Mouse (Mus musculus) liver, embryonic 16.5 days (tissue): Measurements from ENCODE around the gene Rhob. TPM values are rescaled to one million over a fixed set of nuclear protein-coding genes. Genes with fewer than 3 reads are reported as not detected.

Experiments
- ATAC-seq: fragments of 200-750 bp; cut with Nextera tagmentation; 2 replicates; pipeline ENCODE4 v1.8.0; 2017; ENCODE audit warnings: low read depth, mild to moderate bottlenecking, moderate number of reproducible peaks, moderate library complexity
- H3K27ac ChIP-seq: fragments of 300-500 bp; sonication (generic); 2 replicates; pipeline ENCODE4 v1.5.1; 2014; ENCODE audit warnings: mild to moderate bottlenecking, low read length
- H3K27me3 ChIP-seq: fragments of 300-500 bp; sonication (generic); 2 replicates; pipeline ENCODE4 v1.6.1; 2014; ENCODE audit warnings: low read depth, low read length, mixed read lengths; ENCODE audit not compliant: control insufficient read depth, insufficient read depth
- H3K36me3 ChIP-seq: fragments of 300-500 bp; sonication (generic); 2 replicates; pipeline ENCODE4 v1.6.1; 2014; ENCODE audit warnings: mild to moderate bottlenecking; ENCODE audit not compliant: control insufficient read depth, insufficient read depth
- H3K4me1 ChIP-seq: fragments of 300-500 bp; sonication (generic); 2 replicates; pipeline ENCODE4 v1.6.1; 2014; ENCODE audit warnings: low read depth, low read length, mixed read lengths; ENCODE audit not compliant: control insufficient read depth
- H3K4me2 ChIP-seq: fragments of 300-500 bp; sonication (generic); 2 replicates; pipeline ENCODE4 v1.6.1; 2014; ENCODE audit warnings: low read depth, low read length, mixed read lengths
- H3K4me3 ChIP-seq: fragments of 300-500 bp; sonication (generic); 2 replicates; pipeline ENCODE4 v1.5.1; 2014; ENCODE audit warnings: low read depth, mild to moderate bottlenecking, low read length
- H3K9ac ChIP-seq: fragments of 300-500 bp; sonication (generic); 2 replicates; pipeline ENCODE4 v1.6.1; 2014; ENCODE audit warnings: low read depth, low read length
- H3K9me3 ChIP-seq: fragments of 300-500 bp; sonication (generic); replicated peaks from 2 replicates; pipeline ENCODE4 v1.6.1; 2016; ENCODE audit warnings: low read length; ENCODE audit not compliant: control insufficient read depth
- WGBS: fragments of 180-500 bp; shearing (Covaris S2); extraction: QIAGEN DNeasy Blood & Tissue Kit; methylation state at CpG from one replicate; pipeline ENCODE4 v1.1.7; 2014; ENCODE audit not compliant: insufficient replicate concordance; 5-methylcytosine and 5-hydroxymethylcytosine counted together
- polyA plus RNA-seq: library from polyadenylated mRNA; unstranded; fragments of >200 nt; fragmentation: Nextera tagmentation; extraction: Ambion mirVana; gene quantifications from 2 replicates; pipeline ENCODE4 v1.2.1, GENCODE M21; 2015

Gene Rhob
- polyA plus RNA-seq = 6.1 and 7.1 TPM in 2 replicates

GRCm38 (mm10) chr12:8499871-8500596 lies at the start of gene Rhob:
TSS of gene Rhob (minus strand) at chr12:8500009.
- Histone ChIP-seq H3K4me3 (peak within 1 kb of the TSS; percentile 66), H3K27ac (peak within 1 kb of the TSS; percentile 86), H3K27me3 (peaks cover 14% of the 10 kb centered on the region), H3K4me1 (peaks cover 18% of the 10 kb centered on the region), H3K36me3 (no peaks in the 10 kb centered on the region), H3K9me3 (no peaks in the 10 kb centered on the region), H3K9ac (peak within 1 kb of the TSS; percentile 70), H3K4me2 (peak within 1 kb of the TSS; percentile 74)
- WGBS = 0% methylated on average over 56 of the region's 56 CpGs
- peak; percentile 95 for ATAC-seq

DNA sequence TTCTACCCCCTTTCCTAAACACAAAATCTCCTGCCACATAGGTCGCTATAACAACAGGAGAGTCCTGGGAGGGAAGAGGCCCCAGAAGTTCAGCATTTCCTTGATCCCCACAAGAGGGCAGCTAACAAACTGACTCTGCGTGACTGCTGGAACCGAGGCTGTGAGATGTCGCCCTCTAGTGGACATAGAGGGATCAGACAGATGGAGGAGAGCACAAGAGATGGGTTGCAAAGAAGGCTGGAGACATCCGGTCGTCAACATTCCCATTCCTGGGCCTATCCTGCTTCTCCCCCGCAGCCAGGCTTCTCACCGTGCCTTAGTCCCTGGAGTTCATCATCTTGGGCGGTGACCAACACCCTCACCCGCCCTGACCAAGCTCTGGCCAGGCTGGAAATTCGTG lies 47.5 kb upstream of the Rhob start:
- Histone ChIP-seq H3K27me3 (no peaks in the 10 kb centered on the region), H3K36me3 (no peaks in the 10 kb centered on the region), H3K27ac (no peak overlapping the region), H3K9me3 (no peaks in the 10 kb centered on the region), H3K4me2 (no peak overlapping the region), H3K4me3 (no peak overlapping the region), H3K4me1 (no peaks in the 10 kb centered on the region), H3K9ac (no peak overlapping the region)
- peak; percentile 64 for ATAC-seq
- WGBS = 13% methylated on average over 11 of the region's 11 CpGs

GRCm38 (mm10) chr12:8546801-8547200 lies 47.0 kb upstream of the Rhob start:
- H3K4me3 ChIP-seq = no peak overlapping the region
- H3K9ac ChIP-seq = no peak overlapping the region
- no peaks in the 10 kb centered on the region for H3K4me1 ChIP-seq
- no peaks in the 10 kb centered on the region for H3K36me3 ChIP-seq
- no peak for ATAC-seq
- H3K4me2 ChIP-seq = no peak overlapping the region
- H3K9me3 ChIP-seq = no peaks in the 10 kb centered on the region
- no peak overlapping the region for H3K27ac ChIP-seq
- H3K27me3 ChIP-seq = no peaks in the 10 kb centered on the region
- WGBS = 73% methylated on average over 6 of the region's 6 CpGs

DNA sequence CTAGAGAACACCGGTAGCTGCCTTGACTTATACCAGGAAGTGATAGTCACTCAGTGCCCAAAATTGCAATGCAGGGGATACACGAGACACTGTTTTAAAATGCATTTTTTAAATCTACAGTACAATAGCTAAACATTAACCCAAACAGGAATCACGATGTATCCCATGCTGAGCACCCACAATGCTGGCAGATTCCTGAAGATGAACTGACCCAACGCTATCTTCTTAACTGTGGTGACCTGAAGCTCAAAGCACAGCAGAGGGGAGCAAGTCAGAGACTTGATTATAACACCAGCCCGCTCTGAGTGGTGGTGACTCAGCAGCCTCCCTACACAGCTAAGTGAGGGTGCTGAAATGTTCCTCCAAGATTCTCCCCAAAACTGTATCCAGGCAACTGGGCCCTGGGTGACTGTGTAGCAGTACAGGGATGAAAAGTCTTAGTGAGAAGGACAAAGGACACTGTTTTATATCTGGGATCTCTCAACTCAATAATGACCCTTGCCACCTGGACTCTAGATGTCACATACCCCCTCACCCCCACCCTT lies 45.3 kb upstream of the Rhob start:
- H3K36me3 ChIP-seq = no peaks in the 10 kb centered on the region
- H3K4me3 ChIP-seq = no peak overlapping the region
- no peaks in the 10 kb centered on the region for H3K4me1 ChIP-seq
- no peak for ATAC-seq
- WGBS = 54% methylated on average over 5 of the region's 5 CpGs
- no peak overlapping the region for H3K9ac ChIP-seq
- no peak overlapping the region for H3K27ac ChIP-seq
- no peaks in the 10 kb centered on the region for H3K9me3 ChIP-seq
- H3K4me2 ChIP-seq = no peak overlapping the region
- H3K27me3 ChIP-seq = no peaks in the 10 kb centered on the region

DNA sequence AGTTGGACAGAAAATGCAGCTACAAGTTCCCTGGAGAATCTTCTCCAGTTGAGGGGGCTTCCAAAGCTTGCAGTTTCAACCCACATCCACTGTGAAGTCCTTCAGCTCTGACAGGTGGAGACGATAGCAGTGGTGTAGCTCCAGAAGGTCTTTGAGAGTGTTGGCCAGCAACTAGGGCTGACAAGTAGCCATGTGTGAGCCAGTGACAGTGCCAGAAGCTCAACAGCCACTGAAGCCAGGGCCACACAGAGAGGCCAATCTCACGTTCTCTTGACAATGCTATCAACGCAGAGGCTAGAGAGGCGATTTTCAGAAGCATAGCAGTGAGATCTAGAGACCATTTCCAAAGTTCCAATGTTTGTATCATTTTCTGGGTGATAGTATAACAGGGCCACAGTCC lies 42.6 kb upstream of the Rhob start:
- no peak for ATAC-seq
- no peaks in the 10 kb centered on the region for H3K36me3 ChIP-seq
- H3K9ac ChIP-seq = no peak overlapping the region
- H3K27ac ChIP-seq = no peak overlapping the region
- no peaks in the 10 kb centered on the region for H3K4me1 ChIP-seq
- H3K9me3 ChIP-seq = no peaks in the 10 kb centered on the region
- WGBS = 61% methylated on average over 4 of the region's 4 CpGs
- no peak overlapping the region for H3K4me2 ChIP-seq
- H3K4me3 ChIP-seq = no peak overlapping the region
- H3K27me3 ChIP-seq = no peaks in the 10 kb centered on the region

- peak; percentile 30; the same call in 1 of the 2 replicates for ATAC-seq
- Histone ChIP-seq H3K4me3 (no peak overlapping the region), H3K4me2 (no peak overlapping the region), H3K9ac (no peak overlapping the region), H3K27ac (no peak overlapping the region), H3K9me3 (no peaks in the 10 kb centered on the region), H3K36me3 (no peaks in the 10 kb centered on the region), H3K27me3 (no peaks in the 10 kb centered on the region), H3K4me1 (no peaks in the 10 kb centered on the region; the same call in 1 of the 2 replicates)
- 59% methylated on average over 13 of the region's 13 CpGs for WGBS
Observed at GRCm38 (mm10) chr12:8539471-8539870, 39.7 kb upstream of the Rhob start.

DNA sequence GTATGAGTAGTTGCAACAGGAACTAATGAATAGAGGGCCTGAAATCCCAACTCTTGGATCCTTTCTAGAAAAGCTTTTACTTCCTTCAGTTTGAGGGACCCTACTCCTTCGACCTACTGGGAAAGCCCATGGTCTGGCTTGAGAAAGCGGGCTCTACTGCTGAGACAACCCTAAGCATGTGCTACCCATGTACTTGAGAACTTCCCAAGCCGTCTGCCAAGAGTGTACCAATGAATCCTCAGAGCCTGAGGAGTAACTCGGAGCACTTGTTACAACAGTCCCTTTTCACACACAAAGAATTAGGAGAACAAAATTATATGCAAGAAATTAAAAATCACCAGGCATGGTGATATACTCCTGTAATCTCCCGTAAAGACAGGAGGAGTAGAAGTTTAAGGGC lies 37.5 kb upstream of the Rhob start:
- Histone ChIP-seq H3K27ac (no peak overlapping the region), H3K36me3 (no peaks in the 10 kb centered on the region), H3K9ac (no peak overlapping the region), H3K4me2 (no peak overlapping the region), H3K27me3 (no peaks in the 10 kb centered on the region), H3K4me3 (no peak overlapping the region), H3K4me1 (no peaks in the 10 kb centered on the region; the same call in 1 of the 2 replicates), H3K9me3 (no peaks in the 10 kb centered on the region)
- WGBS = 53% methylated on average over 5 of the region's 5 CpGs
- ATAC-seq = no peak

DNA sequence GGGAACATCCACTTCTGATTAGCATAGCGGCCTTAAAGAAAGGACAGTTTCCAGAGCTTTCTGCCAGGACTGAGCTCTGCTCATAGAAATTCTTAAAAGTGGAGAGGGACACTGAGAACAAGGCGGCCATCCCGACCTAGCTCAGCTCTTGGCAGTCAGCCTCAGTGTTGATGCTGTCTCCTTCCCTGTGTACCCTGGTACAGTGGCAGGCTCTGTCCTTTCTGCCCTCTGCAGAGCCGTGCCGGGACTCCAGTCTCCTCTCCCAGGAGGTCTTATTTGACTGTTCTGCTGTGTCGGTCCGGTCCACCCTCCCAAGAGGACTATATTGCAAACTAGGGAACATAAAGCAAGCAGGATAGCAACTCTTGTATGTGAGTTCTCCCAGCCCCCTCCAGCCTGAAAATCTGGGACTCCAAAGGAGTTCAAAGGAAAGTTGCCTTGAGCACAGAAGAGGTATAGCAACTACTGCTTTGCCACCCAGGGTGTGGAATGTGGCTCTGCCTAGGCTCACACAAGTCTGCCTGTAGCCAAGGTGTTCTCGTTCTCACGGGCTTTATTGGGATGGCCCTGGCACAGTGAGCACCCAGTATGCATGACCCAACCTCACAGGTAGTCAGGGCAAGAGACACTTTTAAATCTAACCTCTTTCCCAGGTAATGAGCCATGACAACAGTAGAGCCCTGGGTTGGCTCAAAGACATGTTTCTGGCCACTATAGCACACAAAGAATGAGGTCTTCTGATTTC lies 36.6 kb upstream of the Rhob start:
- no peak for ATAC-seq
- Histone ChIP-seq H3K9me3 (no peaks in the 10 kb centered on the region), H3K4me1 (no peaks in the 10 kb centered on the region; the same call in 1 of the 2 replicates), H3K27ac (no peak overlapping the region), H3K4me2 (no peak overlapping the region), H3K36me3 (no peaks in the 10 kb centered on the region), H3K27me3 (no peaks in the 10 kb centered on the region), H3K4me3 (no peak overlapping the region), H3K9ac (no peak overlapping the region)
- 59% methylated on average over 9 of the region's 9 CpGs for WGBS

- Histone ChIP-seq H3K9me3 (no peaks in the 10 kb centered on the region), H3K27me3 (no peaks in the 10 kb centered on the region), H3K9ac (no peak overlapping the region), H3K27ac (no peak overlapping the region), H3K36me3 (no peaks in the 10 kb centered on the region), H3K4me1 (no peaks in the 10 kb centered on the region; the same call in 1 of the 2 replicates), H3K4me2 (no peak overlapping the region), H3K4me3 (no peak overlapping the region)
- 55% methylated on average over 7 of the region's 7 CpGs for WGBS
- peak; percentile 30; the same call in 1 of the 2 replicates for ATAC-seq
Observed at GRCm38 (mm10) chr12:8535596-8535995, 35.8 kb upstream of the Rhob start.
